Mouse (Mus musculus): Measurements from ENCODE around the gene Hils1.

The Hils1 gene

DNA sequence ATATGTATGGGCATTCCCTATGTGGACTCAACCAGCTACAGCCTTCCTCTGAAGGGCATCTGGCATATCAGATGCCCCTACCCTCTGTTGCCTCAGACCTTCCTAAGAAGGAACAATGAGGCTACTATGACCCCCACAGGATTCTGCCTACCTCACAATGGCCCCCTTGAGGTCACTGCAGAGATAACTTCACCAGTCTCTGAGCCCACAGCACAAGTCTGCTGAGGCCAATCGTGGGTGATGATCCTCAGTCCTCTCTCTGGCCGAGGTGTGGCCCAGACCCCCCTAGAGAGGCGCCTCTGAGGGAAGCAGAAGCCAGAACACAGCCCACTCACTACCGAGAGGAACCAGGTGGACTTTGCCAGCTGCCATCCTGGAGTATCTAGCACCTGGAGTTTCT, at the start of gene Hils1:
Gene Hils1 (plus strand): TSS at position 175 of the 400 bp plus-strand sequence.
- DNase-seq (ENCODE audit: low spot score) = no peak

GRCm38 (mm10) chr11:94917717-94918116, 49.7 kb upstream of the Hils1 start:
- DNase-seq (ENCODE audit: low spot score) = no peak

DNA sequence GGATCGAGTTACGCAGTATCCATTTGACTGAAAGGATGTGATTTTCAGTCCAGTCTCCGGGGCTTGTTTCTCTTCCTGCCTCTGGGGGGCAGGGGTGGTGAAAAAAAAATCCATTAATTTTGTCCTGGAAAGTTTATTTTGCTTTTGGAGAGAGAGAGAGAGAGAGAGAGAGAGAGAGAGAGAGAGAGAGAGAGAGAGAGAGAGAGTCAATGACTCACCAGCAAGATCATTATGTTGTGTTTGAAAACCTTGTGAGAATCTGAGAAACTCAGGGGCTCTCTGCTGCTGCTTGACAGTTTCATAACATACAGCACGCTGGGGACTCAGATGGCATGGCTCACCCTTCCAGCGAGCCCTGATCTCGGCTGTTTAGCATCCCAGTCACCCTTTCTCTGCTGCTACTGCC, 46.4 kb upstream of the Hils1 start:
- DNase-seq (ENCODE audit: low spot score) = no peak

DNA sequence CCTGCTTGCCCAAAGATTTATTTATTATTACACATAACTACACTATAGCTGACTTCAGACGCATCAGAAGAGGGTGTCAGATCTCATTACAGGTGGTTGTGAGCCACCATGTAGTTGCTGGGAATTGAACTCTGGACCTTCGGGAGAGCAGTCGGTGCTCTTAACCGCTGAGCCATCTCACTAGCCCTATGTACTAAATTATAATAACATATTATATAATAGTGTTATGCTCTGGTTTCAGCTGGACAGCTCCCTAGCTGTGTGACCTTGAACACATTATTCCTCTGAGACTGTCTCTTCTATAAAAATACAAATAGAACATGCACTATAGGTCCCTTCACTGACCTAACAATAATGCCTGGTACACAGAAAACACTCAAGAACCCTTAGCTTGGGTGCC, 42.4 kb upstream of the Hils1 start:
- DNase-seq (ENCODE audit: low spot score) = no peak

DNA sequence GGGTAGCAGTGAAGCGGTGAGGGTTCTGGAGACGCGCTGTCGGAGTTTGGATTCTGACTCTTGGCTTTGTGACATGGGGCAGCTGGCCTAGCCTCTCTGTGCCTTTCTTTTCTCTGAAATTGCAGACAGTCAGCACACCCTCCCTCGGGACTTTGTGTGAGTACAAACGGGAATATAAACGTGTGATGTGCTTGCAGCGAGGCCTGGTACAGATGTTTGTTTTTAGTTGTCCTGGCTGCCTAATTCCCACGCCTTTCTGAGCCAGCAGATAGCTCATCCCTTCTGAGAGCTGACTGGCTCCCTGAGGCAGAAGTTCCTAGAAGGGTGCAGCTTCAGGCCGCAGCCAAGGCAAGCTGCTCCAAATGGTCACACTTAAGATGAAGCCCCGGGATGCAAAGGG, 41.0 kb upstream of the Hils1 start:
- no peak for DNase-seq (ENCODE audit: low spot score)

- DNase-seq (ENCODE audit: low spot score) = peak; percentile 64
These were observed 39.6 kb upstream of the Hils1 start for GRCm38 (mm10) chr11:94927771-94928291.

DNA sequence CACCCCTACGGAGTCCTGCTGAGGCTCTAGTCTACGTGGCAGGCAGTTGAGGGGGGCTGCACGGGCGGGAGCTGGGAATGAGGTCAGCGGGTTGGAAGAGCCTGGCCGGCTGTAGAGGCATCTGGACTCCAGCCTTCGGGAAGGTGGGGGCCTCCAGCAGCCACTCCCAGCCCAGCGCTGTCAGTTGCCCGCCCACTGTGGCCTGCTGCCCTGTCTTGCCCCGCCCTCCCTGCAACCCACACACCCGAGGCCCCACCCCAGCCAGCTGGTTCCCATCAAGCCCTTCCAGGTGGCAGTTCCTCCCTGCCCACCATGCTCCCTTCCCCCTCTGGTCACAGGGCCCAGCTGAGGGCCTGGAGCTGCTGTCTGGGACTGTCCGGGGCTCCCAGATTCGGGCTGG, 38.6 kb upstream of the Hils1 start:
- peak; percentile 91 for DNase-seq (ENCODE audit: low spot score)

DNA sequence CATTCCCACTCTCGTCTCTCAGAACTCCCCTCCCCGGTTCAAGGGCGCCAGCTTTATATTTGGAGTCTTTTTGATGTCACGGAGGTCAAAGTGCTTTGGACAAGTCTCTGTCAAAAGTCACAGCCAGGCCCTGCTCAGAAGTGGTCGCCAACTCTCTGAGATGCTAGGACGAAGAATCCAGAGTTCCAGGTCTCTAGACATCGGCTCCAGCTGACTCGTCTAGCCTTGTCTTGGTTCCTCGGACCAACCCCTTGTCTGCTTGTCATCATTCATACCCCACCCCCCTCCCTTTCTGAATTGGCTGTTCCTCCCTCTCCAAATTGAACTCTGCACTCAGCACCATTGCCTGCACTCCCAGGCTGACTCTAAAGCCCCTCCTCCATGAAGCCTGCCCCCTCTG, 37.8 kb upstream of the Hils1 start:
- DNase-seq (ENCODE audit: low spot score) = peak; percentile 38

GRCm38 (mm10) chr11:94930151-94930550, 37.2 kb upstream of the Hils1 start:
- DNase-seq (ENCODE audit: low spot score) = peak; percentile 35

GRCm38 (mm10) chr11:94933584-94933983, 33.8 kb upstream of the Hils1 start:
- DNase-seq (ENCODE audit: low spot score) = no peak

GRCm38 (mm10) chr11:94934526-94934925, 32.9 kb upstream of the Hils1 start:
- DNase-seq (ENCODE audit: low spot score) = no peak

GRCm38 (mm10) chr11:94936045-94936444, 31.3 kb upstream of the Hils1 start, which contains the start of gene Col1a1:
Gene Col1a1 (plus strand): TSS chr11:94936224.
- DNase-seq (ENCODE audit: low spot score) = no peak

- DNase-seq (ENCODE audit: low spot score) = peak; percentile 90
These were observed 30.5 kb upstream of the Hils1 start for GRCm38 (mm10) chr11:94936851-94937295.

GRCm38 (mm10) chr11:94937335-94937781, 30.0 kb upstream of the Hils1 start:
- DNase-seq (ENCODE audit: low spot score) = no peak

DNA sequence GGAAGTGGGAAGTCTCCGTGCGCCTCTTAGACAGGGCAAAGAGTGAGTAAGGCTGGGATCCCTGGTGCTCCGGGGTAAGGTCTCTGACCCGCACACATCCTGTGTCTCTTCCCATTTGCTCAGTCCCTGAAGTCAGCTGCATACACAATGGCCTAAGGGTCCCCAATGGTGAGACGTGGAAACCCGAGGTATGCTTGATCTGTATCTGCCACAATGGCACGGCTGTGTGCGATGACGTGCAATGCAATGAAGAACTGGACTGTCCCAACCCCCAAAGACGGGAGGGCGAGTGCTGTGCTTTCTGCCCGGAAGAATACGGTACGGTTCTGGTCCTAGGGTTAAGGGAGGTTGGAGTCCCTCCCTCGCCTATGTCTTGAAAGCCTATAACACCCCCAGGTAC, 29.6 kb upstream of the Hils1 start:
- DNase-seq (ENCODE audit: low spot score) = no peak

GRCm38 (mm10) chr11:94938296-94938695, 29.1 kb upstream of the Hils1 start:
- no peak for DNase-seq (ENCODE audit: low spot score)

GRCm38 (mm10) chr11:94939280-94939679, 28.1 kb upstream of the Hils1 start:
- peak; percentile 81 for DNase-seq (ENCODE audit: low spot score)

GRCm38 (mm10) chr11:94941121-94941520, 26.3 kb upstream of the Hils1 start:
- no peak for DNase-seq (ENCODE audit: low spot score)

GRCm38 (mm10) chr11:94941776-94942175, 25.6 kb upstream of the Hils1 start:
- DNase-seq (ENCODE audit: low spot score) = no peak

DNA sequence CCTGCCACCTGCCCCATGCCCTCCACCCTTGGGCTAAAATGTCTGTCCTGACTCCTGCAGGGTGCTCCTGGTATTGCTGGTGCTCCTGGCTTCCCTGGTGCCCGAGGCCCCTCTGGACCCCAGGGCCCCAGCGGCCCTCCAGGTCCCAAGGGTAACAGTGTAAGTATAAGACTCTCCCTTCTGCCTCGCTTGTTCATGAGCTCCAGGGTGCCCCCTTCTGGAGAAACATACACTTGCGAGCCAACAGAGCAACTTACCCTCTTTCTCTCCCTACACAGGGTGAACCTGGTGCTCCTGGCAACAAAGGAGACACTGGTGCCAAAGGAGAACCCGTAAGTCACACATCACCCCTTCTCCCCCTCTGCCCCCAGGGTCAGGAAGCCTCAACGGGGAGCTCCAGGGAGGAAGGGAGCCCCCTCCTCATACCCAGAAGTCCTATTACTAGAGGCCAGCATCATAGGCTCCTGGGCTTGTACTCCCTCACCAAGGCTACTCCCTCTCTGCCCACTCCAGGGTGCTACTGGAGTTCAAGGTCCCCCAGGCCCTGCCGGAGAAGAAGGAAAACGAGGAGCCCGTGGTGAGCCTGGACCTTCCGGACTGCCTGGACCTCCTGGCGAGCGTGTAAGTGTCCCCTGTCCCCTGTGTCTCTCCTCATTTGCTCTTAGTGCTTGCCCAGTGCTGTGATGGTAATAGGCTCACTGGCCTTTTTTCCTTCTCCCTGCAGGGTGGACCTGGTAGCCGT, 24.9 kb upstream of the Hils1 start:
- DNase-seq (ENCODE audit: low spot score) = no peak

- DNase-seq (ENCODE audit: low spot score) = no peak
These were observed 24.3 kb upstream of the Hils1 start for GRCm38 (mm10) chr11:94943054-94943453.

- DNase-seq (ENCODE audit: low spot score) = no peak
These were observed 23.1 kb upstream of the Hils1 start for GRCm38 (mm10) chr11:94944295-94944694.

DNA sequence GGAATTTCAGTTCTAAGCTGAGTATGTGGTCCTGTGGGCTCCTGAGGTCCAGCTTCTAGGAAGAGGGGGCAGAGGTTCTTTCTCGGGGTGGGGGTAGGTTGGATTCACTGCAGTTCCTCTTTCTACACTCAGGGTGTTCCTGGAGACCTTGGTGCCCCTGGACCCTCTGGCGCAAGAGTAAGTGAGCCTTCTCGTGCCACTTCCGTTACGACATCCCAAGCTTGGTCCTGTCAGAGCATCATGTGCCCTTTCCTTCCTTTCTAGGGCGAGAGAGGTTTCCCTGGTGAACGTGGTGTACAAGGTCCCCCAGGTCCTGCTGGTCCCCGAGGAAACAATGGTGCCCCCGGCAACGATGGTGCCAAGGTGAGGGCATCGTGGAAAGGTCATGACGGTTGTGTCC, 22.2 kb upstream of the Hils1 start:
- no peak for DNase-seq (ENCODE audit: low spot score)

- no peak for DNase-seq (ENCODE audit: low spot score)
These were observed 15.2 kb upstream of the Hils1 start for GRCm38 (mm10) chr11:94952169-94952568.

All from MN1 (cell line).